Mouse (Mus musculus): ENCODE results near the gene Yes1. TPM values are rescaled to one million over a fixed set of nuclear protein-coding genes. Genes with fewer than 3 reads are reported as not detected.
A peak's percentile ranks its signal among the peaks of the same experiment; 100 is the strongest.

The Yes1 gene
- polyA plus RNA-seq, 1 experiment from 2014 or later: 23.9 TPM

GRCm38 (mm10) chr5:32657386-32657785 lies 46.4 kb downstream of the Yes1 start:
- no peaks in the 10 kb centered on the region for H3K27me3 ChIP-seq (ENCODE audit: control insufficient read depth, insufficient read depth, low read length)
- no peak overlapping the region for H3K27ac ChIP-seq (ENCODE audit: low read length)
- no peak for ATAC-seq (replicated peaks; ENCODE audit: extremely low read depth, insufficient read depth, low FRiP score)
- H3K36me3 ChIP-seq (ENCODE audit: control insufficient read depth, insufficient read depth): peaks cover 16% of the 10 kb centered on the region
- no peaks in the 10 kb centered on the region for H3K4me1 ChIP-seq (ENCODE audit: control insufficient read depth, insufficient read depth, low read length)
- no peaks in the 10 kb centered on the region for H3K9me3 ChIP-seq (replicated peaks; ENCODE audit: control insufficient read depth, low read length)
- H3K9ac ChIP-seq (ENCODE audit: low read length): no peak overlapping the region
- no peak overlapping the region for H3K4me2 ChIP-seq (ENCODE audit: low read depth, low read length)
- whole genome bisulfite sequencing: 34% methylated on average over 1 of the region's 1 CpGs
- no peak overlapping the region for H3K4me3 ChIP-seq (ENCODE audit: low read length)

- WGBS: 52% methylated on average over 2 of the region's 2 CpGs
- no peak overlapping the region for H3K4me2 ChIP-seq (ENCODE audit: low read depth, low read length)
- no peak for ATAC-seq (replicated peaks; ENCODE audit: extremely low read depth, insufficient read depth, low FRiP score)
Measured at GRCm38 (mm10) chr5:32682475-32682874, 71.5 kb downstream of the Yes1 start.

DNA sequence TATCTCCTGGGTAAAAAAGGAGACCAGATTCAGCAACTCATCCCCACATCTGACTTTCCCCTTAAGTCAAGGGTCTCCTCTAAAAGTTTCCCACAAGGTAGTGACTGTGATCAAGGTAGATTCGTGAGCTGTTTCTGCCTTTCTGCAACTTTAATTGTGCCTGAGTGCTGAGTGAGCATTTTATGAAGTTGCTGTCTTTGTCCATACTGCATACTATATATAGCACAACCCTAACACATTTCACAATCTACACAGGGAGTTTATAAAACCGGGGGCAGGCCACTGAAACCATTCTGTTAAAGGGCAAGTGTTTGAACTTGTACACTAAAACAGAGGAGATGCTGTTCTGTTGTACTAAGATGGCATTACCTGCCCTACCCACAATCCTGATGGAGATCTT lies 82.4 kb downstream of the Yes1 start:
- Histone ChIP-seq H3K4me3 (ENCODE audit: low read length) (no peak overlapping the region), H3K9ac (ENCODE audit: low read length) (no peak overlapping the region), H3K9me3 (replicated peaks; ENCODE audit: control insufficient read depth, low read length) (no peaks in the 10 kb centered on the region), H3K27me3 (ENCODE audit: control insufficient read depth, insufficient read depth, low read length) (no peaks in the 10 kb centered on the region), H3K4me1 (ENCODE audit: control insufficient read depth, insufficient read depth, low read length) (0 out of 2 replicates have a peak, but pooled peaks cover 2% of the 10 kb centered on the region), H3K36me3 (ENCODE audit: control insufficient read depth, insufficient read depth) (no peaks in the 10 kb centered on the region), H3K4me2 (ENCODE audit: low read depth, low read length) (no peak overlapping the region), H3K27ac (ENCODE audit: low read length) (no peak overlapping the region)
- WGBS: 27% methylated on average over 2 of the region's 2 CpGs
- ATAC-seq (replicated peaks; ENCODE audit: extremely low read depth, insufficient read depth, low FRiP score): no peak

More at GRCm38 (mm10) chr5:32682475-32682874, 71.5 kb downstream of the Yes1 start:
- no peaks in the 10 kb centered on the region for H3K27me3 ChIP-seq (ENCODE audit: control insufficient read depth, insufficient read depth, low read length)
- no peak overlapping the region for H3K9ac ChIP-seq (ENCODE audit: low read length)
- H3K9me3 ChIP-seq (replicated peaks; ENCODE audit: control insufficient read depth, low read length): no peaks in the 10 kb centered on the region
- no peak overlapping the region for H3K27ac ChIP-seq (ENCODE audit: low read length)
- no peak overlapping the region for H3K4me3 ChIP-seq (ENCODE audit: low read length)
- H3K4me1 ChIP-seq (ENCODE audit: control insufficient read depth, insufficient read depth, low read length): no peaks in the 10 kb centered on the region
- H3K36me3 ChIP-seq (ENCODE audit: control insufficient read depth, insufficient read depth): peaks cover 9% of the 10 kb centered on the region

- no peak for ATAC-seq (replicated peaks; ENCODE audit: extremely low read depth, insufficient read depth, low FRiP score)
- 70% methylated on average over 5 of the region's 5 CpGs for WGBS
- H3K9me3 ChIP-seq (replicated peaks; ENCODE audit: control insufficient read depth, low read length): no peaks in the 10 kb centered on the region
Measured at GRCm38 (mm10) chr5:32697208-32697867, 86.4 kb downstream of the Yes1 start.

GRCm38 (mm10) chr5:32706226-32706780 lies 95.3 kb downstream of the Yes1 start:
- Histone ChIP-seq H3K4me1 (ENCODE audit: control insufficient read depth, insufficient read depth, low read length) (peaks cover 2% of the 10 kb centered on the region; the same call in 1 of the 2 replicates), H3K9me3 (replicated peaks; ENCODE audit: control insufficient read depth, low read length) (no peaks in the 10 kb centered on the region), H3K36me3 (ENCODE audit: control insufficient read depth, insufficient read depth) (no peaks in the 10 kb centered on the region), H3K4me3 (ENCODE audit: low read length) (no peak overlapping the region), H3K9ac (ENCODE audit: low read length) (no peak overlapping the region), H3K27ac (ENCODE audit: low read length) (no peak overlapping the region), H3K4me2 (ENCODE audit: low read depth, low read length) (no peak overlapping the region), H3K27me3 (ENCODE audit: control insufficient read depth, insufficient read depth, low read length) (no peaks in the 10 kb centered on the region)
- WGBS: 50% methylated on average over 2 of the region's 2 CpGs
- no peak for ATAC-seq (replicated peaks; ENCODE audit: extremely low read depth, insufficient read depth, low FRiP score)

More at GRCm38 (mm10) chr5:32697208-32697867, 86.4 kb downstream of the Yes1 start:
- Histone ChIP-seq H3K4me2 (ENCODE audit: low read depth, low read length) (no peak overlapping the region), H3K9ac (ENCODE audit: low read length) (no peak overlapping the region), H3K27ac (ENCODE audit: low read length) (no peak overlapping the region), H3K27me3 (ENCODE audit: control insufficient read depth, insufficient read depth, low read length) (no peaks in the 10 kb centered on the region), H3K4me1 (ENCODE audit: control insufficient read depth, insufficient read depth, low read length) (0 out of 2 replicates have a peak, but pooled peaks cover 2% of the 10 kb centered on the region), H3K36me3 (ENCODE audit: control insufficient read depth, insufficient read depth) (no peaks in the 10 kb centered on the region), H3K4me3 (ENCODE audit: low read length) (no peak overlapping the region)

GRCm38 (mm10) chr5:32711485-32711884 lies 100.5 kb downstream of the Yes1 start:
- WGBS: 73% methylated on average over 5 of the region's 5 CpGs
- no peak overlapping the region for H3K27ac ChIP-seq (ENCODE audit: low read length)
- ATAC-seq (replicated peaks; ENCODE audit: extremely low read depth, insufficient read depth, low FRiP score): no peak
- no peak overlapping the region for H3K9ac ChIP-seq (ENCODE audit: low read length)
- H3K27me3 ChIP-seq (ENCODE audit: control insufficient read depth, insufficient read depth, low read length): no peaks in the 10 kb centered on the region
- no peaks in the 10 kb centered on the region for H3K9me3 ChIP-seq (replicated peaks; ENCODE audit: control insufficient read depth, low read length)
- H3K36me3 ChIP-seq (ENCODE audit: control insufficient read depth, insufficient read depth): no peaks in the 10 kb centered on the region
- H3K4me3 ChIP-seq (ENCODE audit: low read length): no peak overlapping the region
- H3K4me1 ChIP-seq (ENCODE audit: control insufficient read depth, insufficient read depth, low read length): peaks cover 6% of the 10 kb centered on the region
- H3K4me2 ChIP-seq (ENCODE audit: low read depth, low read length): no peak overlapping the region

GRCm38 (mm10) chr5:32712221-32713041 lies 101.5 kb downstream of the Yes1 start:
- Histone ChIP-seq H3K36me3 (ENCODE audit: control insufficient read depth, insufficient read depth) (no peaks in the 10 kb centered on the region), H3K9ac (ENCODE audit: low read length) (no peak overlapping the region), H3K4me1 (ENCODE audit: control insufficient read depth, insufficient read depth, low read length) (peaks cover 6% of the 10 kb centered on the region), H3K4me2 (ENCODE audit: low read depth, low read length) (no peak overlapping the region), H3K27me3 (ENCODE audit: control insufficient read depth, insufficient read depth, low read length) (no peaks in the 10 kb centered on the region), H3K4me3 (ENCODE audit: low read length) (no peak overlapping the region), H3K9me3 (replicated peaks; ENCODE audit: control insufficient read depth, low read length) (no peaks in the 10 kb centered on the region), H3K27ac (ENCODE audit: low read length) (no peak overlapping the region)
- no peak for ATAC-seq (replicated peaks; ENCODE audit: extremely low read depth, insufficient read depth, low FRiP score)
- WGBS: 68% methylated on average over 4 of the region's 4 CpGs

- no peaks in the 10 kb centered on the region for H3K36me3 ChIP-seq (ENCODE audit: control insufficient read depth, insufficient read depth)
- H3K27me3 ChIP-seq (ENCODE audit: control insufficient read depth, insufficient read depth, low read length): no peaks in the 10 kb centered on the region
- H3K4me1 ChIP-seq (ENCODE audit: control insufficient read depth, insufficient read depth, low read length): peaks cover 6% of the 10 kb centered on the region
- peak overlapping the region; percentile 95 for H3K27ac ChIP-seq (ENCODE audit: low read length)
- peak overlapping the region; percentile 88 for H3K9ac ChIP-seq (ENCODE audit: low read length)
- peak overlapping the region; percentile 63 for H3K4me2 ChIP-seq (ENCODE audit: low read depth, low read length)
- no peaks in the 10 kb centered on the region for H3K9me3 ChIP-seq (replicated peaks; ENCODE audit: control insufficient read depth, low read length)
- ATAC-seq (replicated peaks; ENCODE audit: extremely low read depth, insufficient read depth, low FRiP score): 0 out of 2 replicates have a peak, but pooled peaks have one; percentile 4
- 22% methylated on average over 2 of the region's 2 CpGs for WGBS
- H3K4me3 ChIP-seq (ENCODE audit: low read length): peak overlapping the region; percentile 90
Measured at GRCm38 (mm10) chr5:32713042-32713702, 102.2 kb downstream of the Yes1 start.

Data from heart, embryonic 16.5 days (tissue).